Mouse (Mus musculus): ENCODE measurements around the gene Htr1d. TPM values are rescaled to one million over a fixed set of nuclear protein-coding genes. Genes with fewer than 3 reads are reported as not detected.

The Htr1d gene
- polyA plus RNA-seq, 2 experiments: not detected

DNA sequence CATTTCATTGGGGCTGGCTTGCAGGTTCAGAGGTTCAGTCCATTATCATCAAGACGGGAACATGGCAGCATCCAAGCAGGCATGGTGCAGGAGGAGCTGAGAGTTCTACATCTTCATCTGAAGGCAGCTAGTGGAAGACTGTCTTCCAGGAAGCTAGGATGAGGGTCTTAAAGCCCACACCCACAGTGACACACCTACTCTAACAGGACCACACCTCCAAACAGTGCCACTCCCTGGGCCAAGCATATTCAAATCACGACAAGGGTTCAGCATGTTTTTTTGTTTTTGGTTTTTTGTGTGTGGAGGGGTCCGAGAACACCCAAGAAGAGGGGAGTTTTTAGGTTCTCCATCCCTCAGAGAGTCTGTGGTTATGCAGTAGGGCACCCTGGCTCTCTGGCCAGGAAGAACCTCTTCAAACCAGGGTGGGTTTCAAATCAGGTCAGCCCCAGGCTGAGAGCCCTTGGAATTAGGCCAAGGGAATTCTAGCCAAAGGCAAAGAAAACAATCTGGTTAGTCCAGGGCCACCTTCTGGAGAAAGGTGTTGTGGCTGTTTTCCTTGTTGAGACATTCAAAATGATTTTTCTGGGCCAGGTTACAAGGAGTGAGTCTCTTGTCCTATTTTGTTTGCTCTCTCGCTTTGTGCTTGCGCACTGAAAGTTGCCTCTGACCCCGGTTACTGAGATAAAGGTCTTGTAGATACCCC is 33.3 kb downstream of the Htr1d start:
- Histone ChIP-seq H3K27me3 (ENCODE audit: control insufficient read depth, insufficient read depth, low read length) (peaks cover 8% of the 10 kb centered on the region), H3K36me3 (replicated peaks; ENCODE audit: control insufficient read depth, insufficient read depth, low read depth) (no peaks in the 10 kb centered on the region), H3K4me3 (ENCODE audit: insufficient read depth in 1 of 2, low read depth in 2 of 2, low read length in 2 of 2) (no peak overlapping the region), H3K9ac (replicated peaks) (no peak overlapping the region), H3K9me3 (ENCODE audit: control insufficient read depth, low read length) (no peaks in the 10 kb centered on the region), H3K4me2 (ENCODE audit: low read depth) (no peak overlapping the region), H3K4me1 (replicated peaks; ENCODE audit: control insufficient read depth in 2 of 2, insufficient read depth in 2 of 2, low read length in 1 of 2) (peaks cover 0 to 7% of the 10 kb centered on the region in 2 experiments; a peak in 2 of 4 replicates), H3K27ac (no peak overlapping the region)
- TF ChIP-seq CTCF (IDR thresholded peaks at IDR 0.05; ENCODE audit: low read depth) (no peak), EP300 (IDR thresholded peaks at IDR 0.05; ENCODE audit: low read depth) (no peak)
- DNase-seq (ENCODE audit: low read depth in 3 of 3, low spot score in 3 of 3): no peak
- ATAC-seq (ENCODE audit: insufficient read depth): no peak
- 72% methylated on average over 6 of the region's 6 CpGs for WGBS (ENCODE audit: insufficient replicate concordance)

DNA sequence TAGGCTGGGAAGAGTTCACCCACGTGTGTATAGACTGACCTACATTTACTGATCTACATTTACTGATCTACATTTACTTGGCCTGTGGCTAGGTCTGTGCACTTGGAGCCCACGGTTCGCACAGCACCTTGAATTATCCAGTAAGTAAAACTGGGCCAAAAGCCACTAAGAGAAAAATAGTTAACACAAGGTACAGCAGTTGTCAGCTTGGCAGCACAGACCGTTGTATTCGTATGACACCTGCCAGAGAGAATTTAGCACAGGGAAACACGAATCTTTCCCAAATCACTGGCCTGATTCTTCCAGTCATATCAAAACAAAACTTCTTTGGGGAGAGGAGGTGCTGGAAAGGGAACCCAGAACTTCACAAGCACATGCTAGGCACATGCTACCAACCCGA is 35.0 kb downstream of the Htr1d start:
- H3K9ac ChIP-seq (replicated peaks): no peak overlapping the region
- H3K27me3 ChIP-seq (ENCODE audit: control insufficient read depth, insufficient read depth, low read length): peaks cover 23% of the 10 kb centered on the region
- no peak for TF ChIP-seq CTCF (IDR thresholded peaks at IDR 0.05; ENCODE audit: low read depth)
- no peak for TF ChIP-seq EP300 (IDR thresholded peaks at IDR 0.05; ENCODE audit: low read depth)
- H3K4me1 ChIP-seq (replicated peaks; ENCODE audit: control insufficient read depth in 2 of 2, insufficient read depth in 2 of 2, low read length in 1 of 2): peaks cover 0 to 9% of the 10 kb centered on the region in 2 experiments; a peak in 2 of 4 replicates
- H3K4me2 ChIP-seq (ENCODE audit: low read depth): no peak overlapping the region
- H3K27ac ChIP-seq: no peak overlapping the region
- H3K9me3 ChIP-seq (ENCODE audit: control insufficient read depth, low read length): no peaks in the 10 kb centered on the region
- H3K36me3 ChIP-seq (replicated peaks; ENCODE audit: control insufficient read depth, insufficient read depth, low read depth): no peaks in the 10 kb centered on the region
- no peak for ATAC-seq (ENCODE audit: insufficient read depth)
- no peak for DNase-seq (ENCODE audit: low read depth in 3 of 3, low spot score in 3 of 3)
- 59% methylated on average over 7 of the region's 7 CpGs for WGBS (ENCODE audit: insufficient replicate concordance)
- no peak overlapping the region for H3K4me3 ChIP-seq (ENCODE audit: insufficient read depth in 1 of 2, low read depth in 2 of 2, low read length in 2 of 2)

DNA sequence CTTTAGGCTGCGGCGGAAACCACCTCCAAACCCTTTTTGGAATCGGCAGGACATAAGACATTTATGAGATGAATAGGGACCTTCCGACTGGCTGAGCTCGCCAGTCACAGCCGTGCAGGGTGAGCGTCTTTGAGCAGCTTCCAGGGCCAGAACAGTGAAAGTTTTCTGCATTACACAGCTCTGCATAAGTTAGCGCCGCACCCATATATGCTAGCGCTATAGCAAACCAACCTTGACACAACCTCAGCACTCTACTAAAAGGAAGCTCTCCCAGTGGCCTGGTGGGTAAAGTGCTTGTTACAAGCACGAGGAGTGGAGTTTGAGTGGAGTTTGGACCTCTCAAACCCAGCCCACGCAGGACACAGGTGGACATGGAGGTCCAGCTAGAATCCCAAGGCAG is 35.9 kb downstream of the Htr1d start:
- peaks cover 31% of the 10 kb centered on the region for H3K27me3 ChIP-seq (ENCODE audit: control insufficient read depth, insufficient read depth, low read length)
- H3K4me3 ChIP-seq (ENCODE audit: insufficient read depth in 1 of 2, low read depth in 2 of 2, low read length in 2 of 2): no peak overlapping the region
- no peak overlapping the region for H3K9ac ChIP-seq (replicated peaks)
- H3K4me1 ChIP-seq (replicated peaks; ENCODE audit: control insufficient read depth in 2 of 2, insufficient read depth in 2 of 2, low read length in 1 of 2): peaks cover 0 to 10% of the 10 kb centered on the region in 2 experiments; a peak in 2 of 4 replicates
- H3K9me3 ChIP-seq (ENCODE audit: control insufficient read depth, low read length): no peaks in the 10 kb centered on the region
- H3K27ac ChIP-seq: no peak overlapping the region
- no peak for ATAC-seq (ENCODE audit: insufficient read depth)
- 73% methylated on average over 12 of the region's 12 CpGs for WGBS (ENCODE audit: insufficient replicate concordance)
- H3K4me2 ChIP-seq (ENCODE audit: low read depth): no peak overlapping the region
- no peaks in the 10 kb centered on the region for H3K36me3 ChIP-seq (replicated peaks; ENCODE audit: control insufficient read depth, insufficient read depth, low read depth)
- TF ChIP-seq CTCF (IDR thresholded peaks at IDR 0.05; ENCODE audit: low read depth) (no peak), EP300 (IDR thresholded peaks at IDR 0.05; ENCODE audit: low read depth) (no peak)
- no peak for DNase-seq (ENCODE audit: low read depth in 3 of 3, low spot score in 3 of 3)

DNA sequence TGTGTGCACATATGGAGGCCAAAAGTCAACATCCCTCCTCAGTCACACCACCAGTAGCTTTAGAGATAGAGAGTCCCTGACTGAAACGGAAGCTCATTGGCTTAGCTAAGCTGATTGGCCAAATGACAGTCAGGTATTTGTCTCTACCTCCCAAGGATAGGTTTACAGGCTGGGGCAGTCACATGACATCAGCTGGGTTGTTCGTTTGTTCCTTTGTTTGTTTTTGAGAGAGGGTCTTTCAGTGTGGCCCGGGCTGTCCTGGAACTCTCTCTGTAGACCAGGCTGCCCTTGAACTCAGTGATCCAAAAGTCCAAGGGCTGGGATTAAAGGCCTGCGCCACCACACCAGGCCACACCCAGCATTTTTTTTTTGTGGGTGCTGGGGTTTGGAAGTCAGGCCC is 37.9 kb downstream of the Htr1d start:
- H3K9ac ChIP-seq (replicated peaks): no peak overlapping the region
- no peak for DNase-seq (ENCODE audit: low read depth in 3 of 3, low spot score in 3 of 3)
- TF ChIP-seq CTCF (IDR thresholded peaks at IDR 0.05; ENCODE audit: low read depth) (no peak), EP300 (IDR thresholded peaks at IDR 0.05; ENCODE audit: low read depth) (no peak)
- peaks cover 0 to 11% of the 10 kb centered on the region in 2 experiments; a peak in 2 of 4 replicates for H3K4me1 ChIP-seq (replicated peaks; ENCODE audit: control insufficient read depth in 2 of 2, insufficient read depth in 2 of 2, low read length in 1 of 2)
- H3K36me3 ChIP-seq (replicated peaks; ENCODE audit: control insufficient read depth, insufficient read depth, low read depth): no peaks in the 10 kb centered on the region
- no peak for ATAC-seq (ENCODE audit: insufficient read depth)
- no peak overlapping the region for H3K4me2 ChIP-seq (ENCODE audit: low read depth)
- 46% methylated on average over 4 of the region's 4 CpGs for WGBS (ENCODE audit: insufficient replicate concordance)
- H3K9me3 ChIP-seq (ENCODE audit: control insufficient read depth, low read length): no peaks in the 10 kb centered on the region
- peaks cover 32% of the 10 kb centered on the region for H3K27me3 ChIP-seq (ENCODE audit: control insufficient read depth, insufficient read depth, low read length)
- H3K27ac ChIP-seq: no peak overlapping the region
- no peak overlapping the region for H3K4me3 ChIP-seq (ENCODE audit: insufficient read depth in 1 of 2, low read depth in 2 of 2, low read length in 2 of 2)

DNA sequence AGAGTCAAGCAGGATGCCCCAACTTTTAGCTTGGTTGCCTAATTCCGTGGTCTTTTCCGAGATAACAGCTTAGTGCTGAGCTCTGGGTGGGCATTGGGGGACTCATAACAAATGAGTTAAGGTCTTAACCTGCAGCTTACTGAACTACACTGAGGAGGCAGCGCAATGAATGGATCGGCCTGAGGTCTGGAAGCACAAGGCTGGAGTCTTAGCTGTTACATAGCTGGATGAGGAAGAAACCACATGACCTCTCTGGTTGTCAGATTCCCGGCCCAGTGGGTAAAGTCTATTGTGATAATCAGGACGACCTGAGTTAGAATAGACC is 38.4 kb downstream of the Htr1d start:
- Histone ChIP-seq H3K27me3 (ENCODE audit: control insufficient read depth, insufficient read depth, low read length) (peaks cover 32% of the 10 kb centered on the region), H3K4me3 (ENCODE audit: insufficient read depth in 1 of 2, low read depth in 2 of 2, low read length in 2 of 2) (peak overlapping the region; percentile 50 to 59; a peak in 3 of 4 replicates), H3K27ac (no peak overlapping the region), H3K36me3 (replicated peaks; ENCODE audit: control insufficient read depth, insufficient read depth, low read depth) (no peaks in the 10 kb centered on the region), H3K9me3 (ENCODE audit: control insufficient read depth, low read length) (no peaks in the 10 kb centered on the region), H3K4me2 (ENCODE audit: low read depth) (peak overlapping the region; percentile 77), H3K4me1 (replicated peaks; ENCODE audit: control insufficient read depth in 2 of 2, insufficient read depth in 2 of 2, low read length in 1 of 2) (peaks cover 0 to 13% of the 10 kb centered on the region in 2 experiments; a peak in 2 of 4 replicates), H3K9ac (replicated peaks) (no peak overlapping the region)
- DNase-seq (ENCODE audit: low read depth in 3 of 3, low spot score in 3 of 3): no peak
- 30% methylated on average over 6 of the region's 6 CpGs for WGBS (ENCODE audit: insufficient replicate concordance)
- 0 out of 2 replicates have a peak, but pooled peaks have one; percentile 6 for ATAC-seq (ENCODE audit: insufficient read depth)
- TF ChIP-seq EP300 (IDR thresholded peaks at IDR 0.05; ENCODE audit: low read depth) (no peak), CTCF (IDR thresholded peaks at IDR 0.05; ENCODE audit: low read depth) (no peak)

Measured in liver, embryonic 14.5 days (tissue).